Mouse (Mus musculus) central nervous system, embryonic 18 days (tissue): ENCODE data around the gene 1700011L22Rik. TPM values are rescaled to one million over a fixed set of nuclear protein-coding genes. Genes with fewer than 3 reads are reported as not detected.

Experiments
- polyA plus RNA-seq: library from polyadenylated mRNA; depleted of rRNA; stranded (reverse); fragments of >200 nt; gene quantifications from 2 replicates; pipeline ENCODE4 v1.2.3, GENCODE M21; 2012; rRNA removed

The 1700011L22Rik gene
- polyA plus RNA-seq: 0.05 and 0.08 TPM in 2 replicates

DNA sequence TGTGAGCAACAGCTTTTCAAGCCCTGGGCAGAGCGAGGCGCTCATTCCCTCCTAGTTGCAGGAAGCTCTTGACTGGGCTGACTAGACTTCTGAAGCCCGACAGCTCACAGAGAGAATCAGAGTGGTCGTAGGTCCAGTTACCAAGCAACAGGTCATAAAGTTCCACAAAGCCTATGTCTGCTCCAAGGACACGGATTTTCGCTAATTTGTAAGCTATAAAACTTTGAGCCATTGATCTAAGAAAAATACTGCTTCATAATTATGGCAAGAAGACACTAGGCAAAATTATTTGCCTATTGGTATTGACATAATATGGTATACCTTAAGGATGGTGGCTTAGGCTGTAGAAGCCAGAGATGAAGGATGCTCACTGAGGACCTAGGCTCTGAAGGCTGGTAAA is at the start of gene 1700011L22Rik:
1700011L22Rik (minus strand) TSS at position 101 of the 400 bp plus-strand sequence.

GRCm38 (mm10) chr8:79294610-79295275 is 46.4 kb upstream of the 1700011L22Rik start, which contains the start of gene Mmaa:
TSS of gene Mmaa (minus strand) at chr8:79294937.

Other genes starting within 250 kb of the 1700011L22Rik start
- gene Zfp827, start 220.1 kb downstream of the 1700011L22Rik start, polyA plus RNA-seq: 24.0 and 26.0 TPM in 2 replicates
- gene Mmaa, start 46.4 kb upstream of the 1700011L22Rik start, polyA plus RNA-seq: 23.0 and 24.4 TPM in 2 replicates
- 46.0 and 48.8 TPM in 2 replicates for gene Smad1, start 150.9 kb upstream of the 1700011L22Rik start, polyA plus RNA-seq